Mouse (Mus musculus) forebrain, embryonic 15.5 days (tissue): Measurements from ENCODE around the gene 4930523C07Rik. TPM values are rescaled to one million over a fixed set of nuclear protein-coding genes. Genes with fewer than 3 reads are reported as not detected.
A peak's percentile ranks its signal among the peaks of the same experiment; 100 is the strongest.

Source experiments
- ATAC-seq: fragments of 200-750 bp; cut with Nextera tagmentation; replicated peaks from 2 replicates; pipeline ENCODE4 v1.8.0; 2017; ENCODE audit warnings: mild to moderate bottlenecking, moderate TSS enrichment, moderate library complexity
- H3K27ac ChIP-seq: fragments of 300-500 bp; sonication (generic); replicated peaks from 2 replicates; pipeline ENCODE4 v1.5.1; 2015; ENCODE audit warnings: mild to moderate bottlenecking, inconsistent platforms
- H3K27me3 ChIP-seq: fragments of 300-500 bp; sonication (generic); 2 replicates; pipeline ENCODE4 v1.6.1; 2015; ENCODE audit warnings: inconsistent platforms
- H3K36me3 ChIP-seq: fragments of 300-500 bp; sonication (generic); 2 replicates; pipeline ENCODE4 v1.6.1; 2015; ENCODE audit warnings: mild to moderate bottlenecking, inconsistent platforms
- H3K4me1 ChIP-seq: fragments of 300-500 bp; sonication (generic); 2 replicates; pipeline ENCODE4 v1.6.1; 2015; ENCODE audit warnings: inconsistent platforms
- H3K4me2 ChIP-seq: fragments of 300-500 bp; sonication (generic); replicated peaks from 2 replicates; pipeline ENCODE4 v1.6.1; 2015; ENCODE audit warnings: mild to moderate bottlenecking, inconsistent platforms
- H3K4me3 ChIP-seq: fragments of 300-500 bp; sonication (generic); 2 replicates; pipeline ENCODE4 v1.5.1; 2015; ENCODE audit warnings: mild to moderate bottlenecking, inconsistent platforms
- H3K9ac ChIP-seq: fragments of 300-500 bp; sonication (generic); replicated peaks from 2 replicates; pipeline ENCODE4 v1.6.1; 2015; ENCODE audit warnings: mild to moderate bottlenecking, inconsistent platforms
- H3K9me3 ChIP-seq: fragments of 300-500 bp; sonication (generic); 2 replicates; pipeline ENCODE4 v1.6.1; 2016; ENCODE audit warnings: inconsistent platforms
- WGBS: fragments of 180-500 bp; shearing (Covaris S2); methylation state at CpG from one replicate; pipeline ENCODE4 v1.1.7; 2015; ENCODE audit warnings: mixed read lengths; 5-methylcytosine and 5-hydroxymethylcytosine counted together
- polyA plus RNA-seq: library from polyadenylated mRNA; unstranded; fragments of >200 nt; fragmentation: Nextera tagmentation; extraction: Ambion mirVana; gene quantifications from 2 replicates; pipeline ENCODE4 v1.2.1, GENCODE M21; 2015

The 4930523C07Rik gene
- polyA plus RNA-seq, 1 experiment from 2014 or later = 2.7 TPM

- WGBS = 83% methylated on average over 4 of the region's 4 CpGs
- Histone ChIP-seq H3K27me3 (no peaks in the 10 kb centered on the region), H3K27ac (no peak overlapping the region), H3K4me1 (no peaks in the 10 kb centered on the region), H3K4me3 (no peak overlapping the region), H3K9me3 (no peaks in the 10 kb centered on the region), H3K4me2 (no peak overlapping the region), H3K9ac (no peak overlapping the region), H3K36me3 (no peaks in the 10 kb centered on the region)
- ATAC-seq = no peak
These were observed 10.1 kb upstream of the 4930523C07Rik start for GRCm38 (mm10) chr1:160033948-160034598.

GRCm38 (mm10) chr1:160035561-160035960 lies 8.6 kb upstream of the 4930523C07Rik start:
- ATAC-seq = no peak
- Histone ChIP-seq H3K9me3 (no peaks in the 10 kb centered on the region), H3K9ac (no peak overlapping the region), H3K27ac (no peak overlapping the region), H3K27me3 (no peaks in the 10 kb centered on the region), H3K4me2 (no peak overlapping the region), H3K4me1 (no peaks in the 10 kb centered on the region), H3K36me3 (no peaks in the 10 kb centered on the region), H3K4me3 (no peak overlapping the region)
- WGBS = 77% methylated on average over 3 of the region's 3 CpGs

GRCm38 (mm10) chr1:160036996-160037521 lies 7.1 kb upstream of the 4930523C07Rik start:
- no peak overlapping the region for H3K27ac ChIP-seq
- 91% methylated on average over 5 of the region's 5 CpGs for WGBS
- no peaks in the 10 kb centered on the region for H3K27me3 ChIP-seq
- no peak overlapping the region for H3K4me2 ChIP-seq
- H3K9ac ChIP-seq = no peak overlapping the region
- no peaks in the 10 kb centered on the region for H3K36me3 ChIP-seq
- no peak; the same call in 1 of the 2 replicates for ATAC-seq
- H3K9me3 ChIP-seq = no peaks in the 10 kb centered on the region
- no peak overlapping the region for H3K4me3 ChIP-seq
- H3K4me1 ChIP-seq = no peaks in the 10 kb centered on the region

- H3K4me1 ChIP-seq = peaks cover 7% of the 10 kb centered on the region
- no peak overlapping the region for H3K4me2 ChIP-seq
- no peak overlapping the region for H3K27ac ChIP-seq
- H3K36me3 ChIP-seq = no peaks in the 10 kb centered on the region
- no peak overlapping the region for H3K9ac ChIP-seq
- no peak overlapping the region for H3K4me3 ChIP-seq
- no peaks in the 10 kb centered on the region for H3K9me3 ChIP-seq
- WGBS = 50% methylated on average over 7 of the region's 7 CpGs
- ATAC-seq = no peak
- no peaks in the 10 kb centered on the region for H3K27me3 ChIP-seq
These were observed 4.1 kb upstream of the 4930523C07Rik start for GRCm38 (mm10) chr1:160039951-160040645.

GRCm38 (mm10) chr1:160041264-160041775 lies 2.9 kb upstream of the 4930523C07Rik start:
- no peak for ATAC-seq
- no peak overlapping the region for H3K4me3 ChIP-seq
- WGBS = 95% methylated on average over 7 of the region's 7 CpGs
- no peak overlapping the region for H3K9ac ChIP-seq
- H3K27ac ChIP-seq = no peak overlapping the region
- H3K4me2 ChIP-seq = no peak overlapping the region
- H3K36me3 ChIP-seq = no peaks in the 10 kb centered on the region
- no peaks in the 10 kb centered on the region for H3K27me3 ChIP-seq
- H3K4me1 ChIP-seq = peaks cover 7% of the 10 kb centered on the region
- no peaks in the 10 kb centered on the region for H3K9me3 ChIP-seq

GRCm38 (mm10) chr1:160042351-160042750 lies 1.8 kb upstream of the 4930523C07Rik start:
- ATAC-seq = no peak
- H3K9ac ChIP-seq = no peak overlapping the region
- no peaks in the 10 kb centered on the region for H3K36me3 ChIP-seq
- H3K9me3 ChIP-seq = no peaks in the 10 kb centered on the region
- 81% methylated on average over 7 of the region's 7 CpGs for WGBS
- H3K4me3 ChIP-seq = no peak overlapping the region
- H3K4me1 ChIP-seq = peaks cover 7% of the 10 kb centered on the region
- no peaks in the 10 kb centered on the region for H3K27me3 ChIP-seq
- no peak overlapping the region for H3K27ac ChIP-seq
- H3K4me2 ChIP-seq = no peak overlapping the region

GRCm38 (mm10) chr1:160043271-160043975 lies 759 bp upstream of the 4930523C07Rik start:
- no peaks in the 10 kb centered on the region for H3K36me3 ChIP-seq
- no peaks in the 10 kb centered on the region for H3K9me3 ChIP-seq
- no peak overlapping the region for H3K27ac ChIP-seq
- H3K4me2 ChIP-seq = 0 out of 2 replicates have a peak overlapping the region, but pooled peaks have one; percentile 46
- no peak overlapping the region for H3K9ac ChIP-seq
- H3K4me3 ChIP-seq = no peak overlapping the region
- peaks cover 7% of the 10 kb centered on the region for H3K4me1 ChIP-seq
- H3K27me3 ChIP-seq = no peaks in the 10 kb centered on the region
- 0 out of 2 replicates have a peak, but pooled peaks have one; percentile 26 for ATAC-seq
- WGBS = 92% methylated on average over 13 of the region's 13 CpGs

GRCm38 (mm10) chr1:160045056-160045715 lies 1.0 kb downstream of the 4930523C07Rik start:
- H3K4me3 ChIP-seq = peak overlapping the region; percentile 31; the same call in 1 of the 2 replicates
- no peaks in the 10 kb centered on the region for H3K9me3 ChIP-seq
- no peaks in the 10 kb centered on the region for H3K36me3 ChIP-seq
- H3K27me3 ChIP-seq = no peaks in the 10 kb centered on the region
- ATAC-seq = no peak
- peak overlapping the region; percentile 46; the same call in 1 of the 2 replicates for H3K4me2 ChIP-seq
- 71% methylated on average over 3 of the region's 3 CpGs for WGBS
- peaks cover 7% of the 10 kb centered on the region for H3K4me1 ChIP-seq
- H3K27ac ChIP-seq = no peak overlapping the region
- H3K9ac ChIP-seq = no peak overlapping the region

GRCm38 (mm10) chr1:160045971-160046370 lies 1.8 kb downstream of the 4930523C07Rik start:
- Histone ChIP-seq H3K4me3 (no peak overlapping the region), H3K36me3 (no peaks in the 10 kb centered on the region), H3K27ac (no peak overlapping the region), H3K4me1 (peaks cover 7% of the 10 kb centered on the region), H3K9me3 (no peaks in the 10 kb centered on the region), H3K9ac (no peak overlapping the region), H3K4me2 (no peak overlapping the region), H3K27me3 (no peaks in the 10 kb centered on the region)
- no peak for ATAC-seq
- WGBS = 67% methylated on average over 5 of the region's 5 CpGs

- H3K9me3 ChIP-seq = no peaks in the 10 kb centered on the region
- no peak overlapping the region for H3K27ac ChIP-seq
- ATAC-seq = no peak
- no peak overlapping the region for H3K4me2 ChIP-seq
- H3K4me3 ChIP-seq = no peak overlapping the region
- no peaks in the 10 kb centered on the region for H3K27me3 ChIP-seq
- WGBS = 91% methylated on average over 4 of the region's 4 CpGs
- no peak overlapping the region for H3K9ac ChIP-seq
- no peaks in the 10 kb centered on the region for H3K36me3 ChIP-seq
- H3K4me1 ChIP-seq = peaks cover 7% of the 10 kb centered on the region
These were observed 2.6 kb downstream of the 4930523C07Rik start for GRCm38 (mm10) chr1:160046786-160047185.

GRCm38 (mm10) chr1:160047481-160047931 lies 3.3 kb downstream of the 4930523C07Rik start:
- Histone ChIP-seq H3K4me2 (no peak overlapping the region), H3K4me3 (no peak overlapping the region), H3K9me3 (no peaks in the 10 kb centered on the region), H3K9ac (no peak overlapping the region), H3K36me3 (no peaks in the 10 kb centered on the region), H3K27ac (no peak overlapping the region), H3K4me1 (peaks cover 7% of the 10 kb centered on the region), H3K27me3 (no peaks in the 10 kb centered on the region)
- 91% methylated on average over 7 of the region's 7 CpGs for WGBS
- ATAC-seq = no peak
